Mouse (Mus musculus): ENCODE data around the gene Eng. TPM values are rescaled to one million over a fixed set of nuclear protein-coding genes. Genes with fewer than 3 reads are reported as not detected.
A peak's percentile ranks its signal among the peaks of the same experiment; 100 is the strongest.

Gene Eng
- polyA plus RNA-seq, 1 experiment from 2014 or later: 32.1 TPM

GRCm38 (mm10) chr2:32704021-32704421 lies 57.6 kb downstream of the Eng start, which contains the start of gene Fpgs:
Fpgs (minus strand) TSS chr2:32704145.
- H3K27me3 ChIP-seq: no peaks in the 10 kb centered on the region
- H3K36me3 ChIP-seq: peaks cover 65% of the 10 kb centered on the region
- H3K9me3 ChIP-seq: no peaks in the 10 kb centered on the region
- no peak within 1 kb of the TSS for H3K4me2 ChIP-seq (replicated peaks)
- ATAC-seq (ENCODE audit: insufficient number of reproducible peaks, insufficient read depth, low FRiP score, low TSS enrichment): no peak
- WGBS: 89% methylated on average over 2 of the region's 2 CpGs
- H3K9ac ChIP-seq: no peak within 1 kb of the TSS
- no peak within 1 kb of the TSS for H3K27ac ChIP-seq
- no peaks in the 10 kb centered on the region for H3K4me1 ChIP-seq
- H3K4me3 ChIP-seq: no peak within 1 kb of the TSS

GRCm38 (mm10) chr2:32705018-32705417 lies 58.6 kb downstream of the Eng start:
- WGBS: 88% methylated on average over 7 of the region's 7 CpGs
- H3K9me3 ChIP-seq: no peaks in the 10 kb centered on the region
- no peak overlapping the region for H3K9ac ChIP-seq
- H3K4me2 ChIP-seq (replicated peaks): no peak overlapping the region
- no peak overlapping the region for H3K27ac ChIP-seq
- no peak overlapping the region for H3K4me3 ChIP-seq
- H3K4me1 ChIP-seq: no peaks in the 10 kb centered on the region
- no peaks in the 10 kb centered on the region for H3K27me3 ChIP-seq
- H3K36me3 ChIP-seq: peaks cover 75% of the 10 kb centered on the region
- no peak for ATAC-seq (ENCODE audit: insufficient number of reproducible peaks, insufficient read depth, low FRiP score, low TSS enrichment)

- H3K27me3 ChIP-seq: no peaks in the 10 kb centered on the region
- no peak overlapping the region for H3K27ac ChIP-seq
- ATAC-seq (ENCODE audit: insufficient number of reproducible peaks, insufficient read depth, low FRiP score, low TSS enrichment): no peak
- no peak overlapping the region for H3K9ac ChIP-seq
- WGBS: 95% methylated on average over 6 of the region's 6 CpGs
- no peaks in the 10 kb centered on the region for H3K9me3 ChIP-seq
- peaks cover 87% of the 10 kb centered on the region for H3K36me3 ChIP-seq
- no peak overlapping the region for H3K4me2 ChIP-seq (replicated peaks)
- peaks cover 9% of the 10 kb centered on the region for H3K4me1 ChIP-seq
- H3K4me3 ChIP-seq: no peak overlapping the region
These were observed 60.6 kb downstream of the Eng start for GRCm38 (mm10) chr2:32706971-32707370.

GRCm38 (mm10) chr2:32708643-32709042 lies 62.2 kb downstream of the Eng start:
- Histone ChIP-seq H3K4me3 (no peak overlapping the region), H3K4me2 (replicated peaks) (no peak overlapping the region), H3K36me3 (peaks cover 73% of the 10 kb centered on the region), H3K27me3 (no peaks in the 10 kb centered on the region), H3K9me3 (no peaks in the 10 kb centered on the region), H3K27ac (no peak overlapping the region), H3K9ac (no peak overlapping the region), H3K4me1 (peaks cover 10% of the 10 kb centered on the region)
- WGBS: 47% methylated on average over 3 of the region's 3 CpGs
- ATAC-seq (ENCODE audit: insufficient number of reproducible peaks, insufficient read depth, low FRiP score, low TSS enrichment): no peak

- no peaks in the 10 kb centered on the region for H3K27me3 ChIP-seq
- H3K4me3 ChIP-seq: no peak overlapping the region
- H3K27ac ChIP-seq: no peak overlapping the region
- H3K9me3 ChIP-seq: no peaks in the 10 kb centered on the region
- peaks cover 19% of the 10 kb centered on the region for H3K4me1 ChIP-seq
- H3K36me3 ChIP-seq: peaks cover 64% of the 10 kb centered on the region
- no peak overlapping the region for H3K9ac ChIP-seq
- WGBS: 93% methylated on average over 20 of the region's 20 CpGs
- ATAC-seq (ENCODE audit: insufficient number of reproducible peaks, insufficient read depth, low FRiP score, low TSS enrichment): no peak
- no peak overlapping the region for H3K4me2 ChIP-seq (replicated peaks)
These were observed 63.2 kb downstream of the Eng start for GRCm38 (mm10) chr2:32709521-32710137.

GRCm38 (mm10) chr2:32710425-32710824 lies 64.0 kb downstream of the Eng start:
- WGBS: 92% methylated on average over 5 of the region's 5 CpGs
- H3K27me3 ChIP-seq: no peaks in the 10 kb centered on the region
- no peak overlapping the region for H3K4me2 ChIP-seq (replicated peaks)
- H3K9ac ChIP-seq: no peak overlapping the region
- H3K36me3 ChIP-seq: peaks cover 56% of the 10 kb centered on the region
- no peak for ATAC-seq (ENCODE audit: insufficient number of reproducible peaks, insufficient read depth, low FRiP score, low TSS enrichment)
- H3K9me3 ChIP-seq: no peaks in the 10 kb centered on the region
- H3K27ac ChIP-seq: no peak overlapping the region
- H3K4me1 ChIP-seq: peaks cover 25% of the 10 kb centered on the region
- H3K4me3 ChIP-seq: no peak overlapping the region

GRCm38 (mm10) chr2:32711301-32712056 lies 65.1 kb downstream of the Eng start:
- 29% methylated on average over 9 of the region's 9 CpGs for WGBS
- no peaks in the 10 kb centered on the region for H3K9me3 ChIP-seq
- peaks cover 45% of the 10 kb centered on the region for H3K36me3 ChIP-seq
- H3K27ac ChIP-seq: peak overlapping the region; percentile 98; the same call in 1 of the 2 replicates
- H3K9ac ChIP-seq: peak overlapping the region; percentile 85
- H3K4me1 ChIP-seq: peaks cover 25% of the 10 kb centered on the region
- peak overlapping the region; percentile 85 for H3K4me2 ChIP-seq (replicated peaks)
- H3K27me3 ChIP-seq: no peaks in the 10 kb centered on the region
- no peak for ATAC-seq (ENCODE audit: insufficient number of reproducible peaks, insufficient read depth, low FRiP score, low TSS enrichment)
- peak overlapping the region; percentile 93 for H3K4me3 ChIP-seq

- Histone ChIP-seq H3K4me2 (replicated peaks) (peak overlapping the region; percentile 85), H3K9ac (peak overlapping the region; percentile 85), H3K27me3 (no peaks in the 10 kb centered on the region), H3K36me3 (peaks cover 39% of the 10 kb centered on the region), H3K4me3 (peak overlapping the region; percentile 93), H3K27ac (peak overlapping the region; percentile 98), H3K4me1 (peaks cover 25% of the 10 kb centered on the region), H3K9me3 (no peaks in the 10 kb centered on the region)
- under 1% methylated on average over 41 of the region's 41 CpGs for WGBS
- peak; percentile 50 for ATAC-seq (ENCODE audit: insufficient number of reproducible peaks, insufficient read depth, low FRiP score, low TSS enrichment)
These were observed 65.7 kb downstream of the Eng start for GRCm38 (mm10) chr2:32712108-32712551.

GRCm38 (mm10) chr2:32712586-32712933 lies 66.2 kb downstream of the Eng start:
- under 1% methylated on average over 41 of the region's 44 CpGs for WGBS
- Histone ChIP-seq H3K4me1 (peaks cover 25% of the 10 kb centered on the region), H3K27me3 (no peaks in the 10 kb centered on the region), H3K4me2 (replicated peaks) (peak overlapping the region; percentile 85), H3K27ac (peak overlapping the region; percentile 98), H3K9me3 (no peaks in the 10 kb centered on the region), H3K9ac (peak overlapping the region; percentile 85), H3K4me3 (peak overlapping the region; percentile 93), H3K36me3 (peaks cover 36% of the 10 kb centered on the region)
- peak; percentile 87 for ATAC-seq (ENCODE audit: insufficient number of reproducible peaks, insufficient read depth, low FRiP score, low TSS enrichment)

- no peaks in the 10 kb centered on the region for H3K9me3 ChIP-seq
- H3K27me3 ChIP-seq: no peaks in the 10 kb centered on the region
- H3K4me3 ChIP-seq: peak within 1 kb of the TSS; percentile 93
- peaks cover 25% of the 10 kb centered on the region for H3K4me1 ChIP-seq
- ATAC-seq (ENCODE audit: insufficient number of reproducible peaks, insufficient read depth, low FRiP score, low TSS enrichment): peak; percentile 77
- peak within 1 kb of the TSS; percentile 85 for H3K4me2 ChIP-seq (replicated peaks)
- under 1% methylated on average over 63 of the region's 79 CpGs for WGBS
- H3K9ac ChIP-seq: peak within 1 kb of the TSS; percentile 85
- H3K36me3 ChIP-seq: peaks cover 30% of the 10 kb centered on the region
- peak within 1 kb of the TSS; percentile 98 for H3K27ac ChIP-seq
These were observed 66.8 kb downstream of the Eng start, which contains the start of gene Cdk9 for GRCm38 (mm10) chr2:32712934-32713817. Cdk9 (minus strand) TSS chr2:32713076.
